Mouse (Mus musculus) forebrain, embryonic 14.5 days (tissue): ENCODE data around the gene Bcl11a. TPM values are rescaled to one million over a fixed set of nuclear protein-coding genes. Genes with fewer than 3 reads are reported as not detected.

Experiments
- ATAC-seq: fragments of 200-750 bp; cut with Nextera tagmentation; 2 replicates; pipeline ENCODE4 v1.8.0; 2017; ENCODE audit warnings: mild to moderate bottlenecking, moderate library complexity
- DNase-seq: peaks from one replicate; pipeline ENCODE4 v3.0.0-alpha.2; 2015; ENCODE audit warnings: low spot score
- H3K27ac ChIP-seq: fragments of 300-500 bp; sonication (generic); 2 replicates; pipeline ENCODE4 v1.5.1; 2014; ENCODE audit warnings: low read depth, mild to moderate bottlenecking, control low read depth, low read length, moderate library complexity
- H3K27me3 ChIP-seq: fragments of 300-500 bp; sonication (generic); replicated peaks from 2 replicates; pipeline ENCODE4 v1.6.1; 2014; ENCODE audit warnings: low read length, control low read depth, mixed read lengths; ENCODE audit not compliant: control insufficient read depth, insufficient read depth
- H3K36me3 ChIP-seq: fragments of 300-500 bp; sonication (generic); 2 replicates; pipeline ENCODE4 v1.6.1; 2014; ENCODE audit warnings: low read length, control low read depth; ENCODE audit not compliant: control insufficient read depth, insufficient read depth
- H3K4me1 ChIP-seq: fragments of 300-500 bp; sonication (generic); 2 replicates; pipeline ENCODE4 v1.6.1; 2014; ENCODE audit warnings: antibody characterized with exemption, low read length, control low read depth; ENCODE audit not compliant: control insufficient read depth, insufficient read depth
- H3K4me2 ChIP-seq: fragments of 300-500 bp; sonication (generic); 2 replicates; pipeline ENCODE4 v1.6.1; 2014; ENCODE audit warnings: mild to moderate bottlenecking, control low read depth, low read length
- H3K4me3 ChIP-seq: fragments of 300-500 bp; sonication (generic); 2 replicates; pipeline ENCODE4 v1.5.1; 2014; ENCODE audit warnings: low read depth, low read length, control low read depth
- H3K9ac ChIP-seq: fragments of 300-500 bp; sonication (generic); 2 replicates; pipeline ENCODE4 v1.6.1; 2014; ENCODE audit warnings: mild to moderate bottlenecking, low read length, control low read depth, moderate library complexity
- H3K9me3 ChIP-seq: fragments of 300-500 bp; sonication (generic); replicated peaks from 2 replicates; pipeline ENCODE4 v1.6.1; 2016; ENCODE audit warnings: low read length, control low read depth, mixed read lengths; ENCODE audit not compliant: control insufficient read depth
- WGBS: fragments of 180-500 bp; shearing (Covaris S2); extraction: QIAGEN DNeasy Blood & Tissue Kit; methylation state at CpG from one replicate; pipeline ENCODE4 v1.1.7; 2014; 5-methylcytosine and 5-hydroxymethylcytosine counted together
- polyA plus RNA-seq: library from polyadenylated mRNA; unstranded; fragments of >200 nt; fragmentation: Nextera tagmentation; extraction: Ambion mirVana; gene quantifications from 2 replicates; pipeline ENCODE4 v1.2.1, GENCODE M21; 2014

Gene Bcl11a
- polyA plus RNA-seq, 1 experiment from 2014 or later: 148 TPM

DNA sequence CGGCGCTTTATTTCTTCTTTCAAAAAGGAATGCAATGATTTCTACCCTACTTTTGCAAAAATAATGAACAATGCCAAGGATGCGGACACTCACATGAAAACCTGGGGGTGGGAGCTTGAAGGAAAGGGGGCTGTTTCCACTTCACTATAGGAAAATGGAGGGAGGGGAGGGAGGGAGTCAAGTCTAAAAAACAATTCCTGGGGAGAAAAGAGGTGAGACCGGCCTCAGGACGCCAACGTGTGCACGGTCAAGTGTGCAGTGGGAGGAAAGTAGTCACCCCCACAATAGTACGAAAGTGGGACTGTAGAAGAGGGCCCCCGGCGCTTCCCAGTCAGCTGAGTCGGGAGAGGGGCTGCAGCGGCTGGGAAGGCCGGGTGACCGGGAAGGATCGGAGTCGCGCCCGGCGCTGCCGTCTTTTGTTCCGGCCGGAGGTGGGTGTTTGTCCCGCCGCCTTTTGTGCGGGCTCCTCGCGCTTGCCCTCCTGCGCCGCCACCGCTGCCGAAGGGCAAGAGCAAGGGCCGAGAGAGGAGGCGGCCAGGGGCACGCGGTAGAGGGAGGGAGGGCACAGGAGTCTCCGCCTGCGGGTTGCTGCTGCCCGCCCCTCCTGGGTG lies 955 bp downstream of the Bcl11a start:
- Histone ChIP-seq H3K9me3 (no peaks in the 10 kb centered on the region), H3K4me2 (peak overlapping the region; percentile 98), H3K4me3 (peak overlapping the region; percentile 91), H3K27ac (peak overlapping the region; percentile 100), H3K27me3 (no peaks in the 10 kb centered on the region), H3K9ac (peak overlapping the region; percentile 100), H3K36me3 (no peaks in the 10 kb centered on the region), H3K4me1 (peaks cover 14% of the 10 kb centered on the region; the same call in 1 of the 2 replicates)
- ATAC-seq: no peak
- DNase-seq: peak; percentile 53
- WGBS: under 1% methylated on average over 38 of the region's 38 CpGs

GRCm38 (mm10) chr11:24079392-24080391 lies 1.8 kb downstream of the Bcl11a start:
- H3K27ac ChIP-seq: peak overlapping the region; percentile 100
- no peaks in the 10 kb centered on the region for H3K36me3 ChIP-seq
- DNase-seq: peak; percentile 83
- H3K4me2 ChIP-seq: peak overlapping the region; percentile 98
- H3K4me3 ChIP-seq: peak overlapping the region; percentile 91
- peak; percentile 6 for ATAC-seq
- H3K9me3 ChIP-seq: no peaks in the 10 kb centered on the region
- H3K4me1 ChIP-seq: peaks cover 17% of the 10 kb centered on the region
- H3K27me3 ChIP-seq: no peaks in the 10 kb centered on the region
- peak overlapping the region; percentile 100 for H3K9ac ChIP-seq
- WGBS: under 1% methylated on average over 43 of the region's 43 CpGs

GRCm38 (mm10) chr11:24080541-24080940 lies 2.7 kb downstream of the Bcl11a start:
- DNase-seq (peak; percentile 82), ATAC-seq (peak; percentile 45)
- Histone ChIP-seq H3K4me3 (peak overlapping the region; percentile 91), H3K4me2 (peak overlapping the region; percentile 98), H3K9me3 (no peaks in the 10 kb centered on the region), H3K4me1 (peaks cover 16% of the 10 kb centered on the region), H3K27ac (peak overlapping the region; percentile 100), H3K27me3 (no peaks in the 10 kb centered on the region), H3K9ac (peak overlapping the region; percentile 100), H3K36me3 (peaks cover 6% of the 10 kb centered on the region)
- 0% methylated on average over 27 of the region's 30 CpGs for WGBS

GRCm38 (mm10) chr11:24081016-24081686 lies 3.3 kb downstream of the Bcl11a start:
- Histone ChIP-seq H3K4me1 (peaks cover 21% of the 10 kb centered on the region), H3K36me3 (peaks cover 12% of the 10 kb centered on the region), H3K4me3 (peak overlapping the region; percentile 91), H3K9me3 (no peaks in the 10 kb centered on the region), H3K4me2 (peak overlapping the region; percentile 98), H3K9ac (peak overlapping the region; percentile 100), H3K27me3 (no peaks in the 10 kb centered on the region), H3K27ac (peak overlapping the region; percentile 100)
- ATAC-seq: peak; percentile 58
- WGBS: under 1% methylated on average over 34 of the region's 35 CpGs
- peak; percentile 94 for DNase-seq

DNA sequence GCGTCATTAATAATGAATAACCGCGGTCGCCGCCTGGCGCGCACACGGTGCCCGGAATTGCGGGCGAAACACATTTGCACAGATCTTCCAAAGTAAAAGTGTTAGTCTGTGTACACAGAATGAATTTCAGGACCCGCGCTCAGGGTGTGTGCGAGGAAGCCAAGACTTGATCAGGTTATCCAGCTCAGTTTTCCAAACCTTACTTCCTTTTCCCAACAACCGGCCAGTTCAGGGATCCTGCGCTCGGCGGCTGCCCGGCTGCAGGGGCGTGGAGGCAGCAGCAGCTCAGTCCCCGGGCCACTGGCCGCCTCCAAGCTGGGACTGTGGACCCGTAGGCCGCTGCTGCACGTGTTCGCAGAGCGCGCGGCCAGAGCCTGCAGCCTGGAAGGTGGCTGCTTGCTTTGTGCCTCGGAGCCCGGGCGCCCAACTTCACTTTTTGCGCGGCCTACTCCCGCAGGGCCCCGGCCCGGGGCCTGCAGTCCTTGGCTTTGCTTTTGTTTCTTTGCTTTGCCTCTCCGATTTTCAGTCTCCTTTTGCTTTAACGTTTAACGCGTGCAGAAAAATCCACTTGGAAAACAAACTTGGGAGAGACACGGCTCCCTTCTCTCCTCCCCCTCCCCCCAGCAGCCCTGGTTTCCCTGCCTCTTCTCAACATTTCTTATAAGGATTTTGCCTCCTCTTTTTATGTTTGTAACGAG lies 4.0 kb downstream of the Bcl11a start:
- Histone ChIP-seq H3K27ac (peak overlapping the region; percentile 100), H3K9me3 (no peaks in the 10 kb centered on the region), H3K9ac (peak overlapping the region; percentile 100), H3K27me3 (no peaks in the 10 kb centered on the region), H3K4me1 (peaks cover 26% of the 10 kb centered on the region), H3K36me3 (peaks cover 19% of the 10 kb centered on the region), H3K4me2 (peak overlapping the region; percentile 98), H3K4me3 (peak overlapping the region; percentile 91)
- DNase-seq (peak; percentile 72), ATAC-seq (0 out of 2 replicates have a peak, but pooled peaks have one; percentile 5)
- under 1% methylated on average over 43 of the region's 43 CpGs for WGBS

- no peak for DNase-seq
- 6% methylated on average over 11 of the region's 11 CpGs for WGBS
These were observed 4.7 kb downstream of the Bcl11a start for GRCm38 (mm10) chr11:24082385-24083075.

DNA sequence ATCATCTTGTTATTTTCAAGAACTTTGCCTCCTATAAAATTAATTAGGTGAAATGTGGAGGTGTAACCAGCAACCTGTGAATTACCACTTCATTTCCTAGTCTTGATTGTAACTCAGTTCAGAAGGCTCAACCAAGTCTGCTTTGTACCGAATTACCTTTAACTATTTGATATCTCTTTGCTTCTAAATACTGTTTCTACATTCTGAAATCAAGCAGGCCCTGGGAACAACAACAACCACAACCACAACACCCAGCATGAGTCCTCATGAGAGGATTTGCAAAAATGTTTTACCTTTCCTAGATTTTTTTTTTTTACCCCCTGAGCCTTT lies 5.2 kb downstream of the Bcl11a start:
- H3K9ac ChIP-seq: peak overlapping the region; percentile 100
- no peaks in the 10 kb centered on the region for H3K9me3 ChIP-seq
- H3K36me3 ChIP-seq: peaks cover 31% of the 10 kb centered on the region
- ATAC-seq (no peak), DNase-seq (no peak)
- H3K4me1 ChIP-seq: peaks cover 37% of the 10 kb centered on the region
- WGBS: 14% methylated on average over 1 of the region's 1 CpGs
- H3K27ac ChIP-seq: peak overlapping the region; percentile 100
- H3K4me2 ChIP-seq: peak overlapping the region; percentile 98
- H3K4me3 ChIP-seq: peak overlapping the region; percentile 91
- H3K27me3 ChIP-seq: no peaks in the 10 kb centered on the region

More at GRCm38 (mm10) chr11:24082385-24083075, 4.7 kb downstream of the Bcl11a start:
- H3K36me3 ChIP-seq: peaks cover 26% of the 10 kb centered on the region
- H3K4me2 ChIP-seq: peak overlapping the region; percentile 98
- peak overlapping the region; percentile 100 for H3K9ac ChIP-seq
- H3K4me3 ChIP-seq: peak overlapping the region; percentile 91
- H3K4me1 ChIP-seq: peaks cover 33% of the 10 kb centered on the region
- peak overlapping the region; percentile 100 for H3K27ac ChIP-seq
- H3K9me3 ChIP-seq: no peaks in the 10 kb centered on the region
- no peak for ATAC-seq
- H3K27me3 ChIP-seq: no peaks in the 10 kb centered on the region

DNA sequence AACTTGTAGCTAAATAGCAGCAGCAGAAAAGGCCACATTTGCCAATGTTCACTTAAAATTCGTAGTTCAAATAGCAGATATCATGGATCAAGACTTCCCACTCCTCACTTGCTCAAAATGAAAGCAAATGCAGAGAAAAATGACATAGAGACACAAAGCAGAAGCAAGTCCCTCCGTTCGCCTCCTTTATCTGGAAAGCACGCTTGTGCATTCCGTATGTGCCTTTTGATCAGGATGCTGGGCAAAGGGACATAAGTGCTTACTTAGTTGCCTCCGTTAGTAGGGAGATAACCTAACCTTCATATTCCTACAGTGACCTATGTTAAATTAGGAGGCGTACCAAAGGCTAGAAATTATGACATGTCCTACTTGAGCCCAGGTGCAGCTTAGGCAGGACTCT lies 5.6 kb downstream of the Bcl11a start:
- no peaks in the 10 kb centered on the region for H3K9me3 ChIP-seq
- no peak for DNase-seq
- peak overlapping the region; percentile 100 for H3K9ac ChIP-seq
- ATAC-seq: no peak
- WGBS: 16% methylated on average over 7 of the region's 7 CpGs
- peak overlapping the region; percentile 91 for H3K4me3 ChIP-seq
- peaks cover 37% of the 10 kb centered on the region for H3K4me1 ChIP-seq
- no peaks in the 10 kb centered on the region for H3K27me3 ChIP-seq
- H3K36me3 ChIP-seq: peaks cover 33% of the 10 kb centered on the region
- H3K27ac ChIP-seq: peak overlapping the region; percentile 100
- peak overlapping the region; percentile 98 for H3K4me2 ChIP-seq
